Mouse (Mus musculus): ENCODE data around the gene Agtpbp1.

The Agtpbp1 gene

DNA sequence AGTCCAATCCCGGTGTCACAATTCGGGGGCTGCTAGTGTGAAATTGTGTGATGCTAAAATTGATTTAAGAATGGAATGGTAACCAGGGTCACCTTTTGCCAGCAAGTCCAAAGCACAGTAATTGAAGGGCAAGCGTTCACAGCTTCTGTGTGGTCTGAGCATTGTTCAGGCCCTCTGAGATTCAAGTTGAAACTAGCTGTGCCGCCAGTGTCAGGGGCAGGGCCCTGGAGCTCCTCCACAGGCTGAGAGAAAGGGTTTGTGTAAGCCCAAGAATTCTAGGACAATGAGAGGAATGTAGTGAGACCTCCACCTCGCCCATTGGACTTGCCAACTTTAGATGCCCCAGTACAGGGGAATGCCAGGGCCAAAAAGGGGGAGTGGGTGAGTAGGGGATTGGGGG lies 161.2 kb downstream of the Agtpbp1 start:
- no peak for DNase-seq (ENCODE audit: low spot score)

DNA sequence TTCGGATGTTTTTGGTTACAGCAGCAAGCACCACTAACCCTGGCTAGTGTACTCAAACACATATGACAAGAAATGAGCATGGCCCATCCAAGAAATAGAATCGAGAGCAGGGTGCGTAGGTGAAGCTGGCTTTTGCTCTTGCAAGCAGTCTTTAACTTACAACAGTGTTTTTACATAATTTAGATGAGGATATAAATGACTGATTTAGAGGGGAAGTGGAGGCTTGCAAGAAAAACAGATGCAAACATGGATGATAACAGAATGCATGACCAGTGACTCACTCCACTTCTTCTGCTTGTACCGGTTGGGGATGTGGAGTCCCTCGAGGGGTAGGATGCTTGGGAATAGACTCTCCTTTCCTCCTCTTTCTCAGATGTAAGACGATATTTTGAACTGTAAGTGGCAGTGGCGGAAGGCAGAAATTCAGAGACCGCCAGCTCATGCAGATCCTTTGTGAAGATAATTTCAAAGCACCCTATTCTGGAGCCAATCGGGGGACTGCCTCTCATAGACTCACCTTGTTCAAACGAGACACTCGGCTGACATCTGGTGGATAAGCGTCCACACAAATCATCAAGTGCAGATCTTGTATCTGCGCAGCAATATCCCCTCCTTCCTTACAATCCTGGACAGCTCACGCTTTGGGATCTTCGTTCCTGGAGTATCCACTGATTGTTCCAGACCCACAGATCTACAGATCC lies 168.3 kb downstream of the Agtpbp1 start:
- no peak for DNase-seq (ENCODE audit: low spot score)

DNA sequence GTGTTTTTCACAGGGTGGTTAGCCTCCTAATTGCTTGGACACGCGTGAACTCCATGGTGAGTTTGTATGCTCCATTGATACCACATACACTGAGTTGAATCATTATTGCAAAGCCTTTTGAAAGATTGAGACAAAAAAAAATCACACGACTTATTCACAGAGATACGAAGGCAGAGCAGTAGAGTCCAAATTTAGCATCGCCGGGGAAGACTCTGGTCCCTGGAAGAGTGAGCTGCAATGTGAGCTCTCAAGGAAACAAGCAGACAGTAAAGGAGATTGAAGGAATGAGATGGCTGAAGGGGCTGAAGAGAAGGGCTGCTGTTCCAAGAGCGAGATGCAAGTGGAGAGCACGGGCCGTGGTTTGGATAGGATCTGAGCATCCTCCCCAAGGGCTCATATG lies 171.1 kb downstream of the Agtpbp1 start:
- no peak for DNase-seq (ENCODE audit: low spot score)

DNA sequence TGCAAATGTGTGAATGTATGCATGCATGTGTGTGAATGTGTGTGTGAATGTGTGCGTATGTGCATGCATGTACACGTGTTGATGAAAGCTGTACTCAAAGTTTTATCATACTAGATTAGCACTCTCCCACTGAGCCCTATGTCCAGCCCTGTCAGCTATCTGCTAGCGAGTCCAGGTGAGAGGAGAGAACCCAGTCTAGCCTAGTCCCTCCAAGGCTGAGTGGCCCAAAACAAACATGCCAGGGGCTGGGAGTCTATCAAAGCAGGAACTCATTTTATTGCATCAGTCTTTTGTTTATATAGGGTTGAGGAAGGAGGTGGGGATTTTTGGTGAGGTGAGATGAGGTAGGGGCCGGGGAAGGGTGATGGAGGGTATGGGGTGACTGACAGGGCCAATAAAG lies 172.4 kb downstream of the Agtpbp1 start:
- no peak for DNase-seq (ENCODE audit: low spot score)

DNA sequence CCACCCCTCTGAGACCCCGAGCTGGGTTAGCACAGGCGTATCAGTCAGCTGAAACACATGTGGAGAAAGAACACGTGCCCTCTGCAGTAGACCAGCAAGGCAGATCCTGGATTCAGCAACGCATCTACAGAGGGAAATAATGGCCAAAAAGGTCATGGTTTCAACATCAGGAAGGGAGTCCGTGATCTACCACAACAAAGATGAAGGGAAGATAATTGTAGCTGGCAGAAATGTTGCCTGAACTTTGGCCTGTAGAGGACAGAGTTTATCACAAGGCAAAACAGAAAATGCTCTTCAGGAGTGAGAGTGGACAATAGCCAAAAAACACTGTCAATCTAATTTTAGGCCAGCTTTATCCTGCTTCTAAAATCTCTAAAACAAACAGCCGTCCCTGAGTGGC lies 177.8 kb downstream of the Agtpbp1 start:
- DNase-seq (ENCODE audit: low spot score) = no peak

DNA sequence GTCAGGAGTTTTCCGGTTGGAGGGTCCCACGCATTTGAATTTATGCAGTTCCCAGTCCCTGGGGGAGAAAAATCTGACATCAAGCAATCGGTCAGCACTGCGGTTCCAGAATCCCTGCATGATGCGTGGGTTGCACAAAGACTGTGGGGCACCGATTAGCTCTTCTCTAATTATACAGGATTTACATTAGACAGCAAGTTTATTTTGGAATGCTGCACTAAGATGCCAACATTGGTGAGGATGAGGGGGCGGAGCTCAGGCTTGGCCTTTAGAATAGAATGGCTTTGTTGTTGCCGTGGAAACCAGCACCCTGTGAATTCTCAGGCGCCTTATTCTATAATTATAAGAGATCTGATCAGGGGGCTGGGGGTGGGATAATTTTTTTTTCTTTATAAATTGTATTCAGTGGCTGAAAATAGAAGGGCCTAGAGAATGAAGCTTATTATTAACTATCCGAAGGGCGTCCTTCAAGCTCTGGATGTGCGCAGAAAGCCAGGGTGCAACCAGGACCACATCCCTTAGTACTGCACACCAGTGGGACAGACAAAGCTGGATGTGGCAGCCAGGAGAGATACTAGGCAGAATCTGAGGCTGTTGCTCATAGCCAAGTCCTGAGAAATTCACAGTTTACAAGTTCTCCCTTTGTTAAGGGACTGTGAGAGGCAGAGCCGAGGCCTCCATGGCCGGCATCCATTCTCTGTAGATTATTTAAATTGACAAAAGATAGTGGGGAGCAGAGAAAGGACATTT lies 182.8 kb downstream of the Agtpbp1 start:
- DNase-seq (ENCODE audit: low spot score) = peak; percentile 31

DNA sequence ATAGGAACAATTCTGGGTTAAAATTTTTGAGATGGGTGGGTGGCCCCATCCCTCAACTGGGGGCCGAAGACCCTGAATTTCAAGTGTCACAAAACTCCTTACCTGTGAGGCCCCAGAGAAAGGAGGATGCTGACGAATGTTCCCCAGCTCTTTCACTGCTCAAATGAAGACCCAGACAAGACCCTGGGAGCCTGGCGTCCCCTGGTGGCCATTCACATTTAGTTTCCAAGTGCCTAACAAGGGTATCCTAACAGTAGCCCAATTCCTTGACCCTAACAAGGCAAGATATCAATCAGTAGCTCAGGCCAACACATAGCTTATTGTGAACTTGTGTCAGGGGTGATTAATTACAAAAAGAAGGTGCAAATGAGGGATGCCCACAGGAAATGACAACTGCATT lies 187.5 kb downstream of the Agtpbp1 start:
- peak; percentile 71 for DNase-seq (ENCODE audit: low spot score)

All from embryo, embryonic 10 days (tissue).